In genomic region chr1:118873559-118873958, GRCm38 (mm10) we compare ENCODE assay signal across 17 mouse cellular contexts.
DNase-seq lines count a peak whose midpoint lies in the region; ATAC-seq and TF ChIP-seq lines count a peak whose summit lies in the region.
"Had no signal": no experiment of that assay in that cellular context is flagged by ENCODE, and none has a peak within 500 bp of the region (broad histone marks: within the 10 kb centered on the region; RNA-seq: fewer than 3 reads in every experiment).

No protein-coding gene starts in this region.

- peaks cover 3% of the 10 kb centered on the region; the same call in 1 of the 2 replicates for H3K36me3 ChIP-seq in midbrain, embryonic 11.5 days (ENCODE audit: control insufficient read depth, insufficient read depth, low read length)
- H3K36me3 ChIP-seq in midbrain, postnatal 0 days (ENCODE audit: insufficient read depth, low read length) = no peaks in the 10 kb centered on the region
- H3K36me3 ChIP-seq in embryonic facial prominence, embryonic 14.5 days (ENCODE audit: control insufficient read depth, insufficient read depth, low read length) = peaks cover 47% of the 10 kb centered on the region
- H3K36me3 ChIP-seq in stomach, embryonic 16.5 days (ENCODE audit: control insufficient read depth, insufficient read depth, low read length) = no peaks in the 10 kb centered on the region
- H3K36me3 ChIP-seq: heart, embryonic 10.5 days had no signal

- H3K27ac ChIP-seq in gastrocnemius, adult 2 months = no peak overlapping the region
- H3K27ac ChIP-seq in midbrain, embryonic 11.5 days (ENCODE audit: low read depth, low read length) = no peak overlapping the region
- H3K27ac ChIP-seq in midbrain, postnatal 0 days (ENCODE audit: low read depth, low read length) = no peak overlapping the region
- no peak overlapping the region for H3K27ac ChIP-seq in embryonic facial prominence, embryonic 14.5 days (replicated peaks; ENCODE audit: low read depth, low read length)
- H3K27ac ChIP-seq in stomach, embryonic 16.5 days (ENCODE audit: low read length) = no peak overlapping the region
- H3K27ac ChIP-seq: heart, embryonic 10.5 days had no signal

- H3K27me3 ChIP-seq in midbrain, embryonic 11.5 days (ENCODE audit: control insufficient read depth, insufficient read depth, low read length) = no peaks in the 10 kb centered on the region
- no peaks in the 10 kb centered on the region for H3K27me3 ChIP-seq in midbrain, postnatal 0 days (ENCODE audit: insufficient read depth, low read length)
- H3K27me3 ChIP-seq in embryonic facial prominence, embryonic 14.5 days (replicated peaks; ENCODE audit: control insufficient read depth, insufficient read depth, low read length) = no peaks in the 10 kb centered on the region
- H3K27me3 ChIP-seq in stomach, embryonic 16.5 days (ENCODE audit: control insufficient read depth, insufficient read depth, low read length) = no peaks in the 10 kb centered on the region

- no peak overlapping the region for H3K4me3 ChIP-seq in gastrocnemius, adult 2 months
- no peak overlapping the region for H3K4me3 ChIP-seq in midbrain, embryonic 11.5 days (ENCODE audit: low read depth, low read length)
- no peak overlapping the region for H3K4me3 ChIP-seq in midbrain, postnatal 0 days (ENCODE audit: low read depth, low read length)
- H3K4me3 ChIP-seq in embryonic facial prominence, embryonic 14.5 days (ENCODE audit: low read depth, low read length) = no peak overlapping the region
- H3K4me3 ChIP-seq in stomach, embryonic 16.5 days (replicated peaks; ENCODE audit: low read length) = no peak overlapping the region
- H3K4me3 ChIP-seq: heart, embryonic 10.5 days; myocyte had no signal

- WGBS in midbrain, embryonic 11.5 days = 94% methylated on average over 7 of the region's 7 CpGs
- WGBS in midbrain, postnatal 0 days = 83% methylated on average over 7 of the region's 7 CpGs
- 62% methylated on average over 7 of the region's 7 CpGs for WGBS in embryonic facial prominence, embryonic 14.5 days
- whole genome bisulfite sequencing in stomach, embryonic 16.5 days = 73% methylated on average over 7 of the region's 7 CpGs

- H3K9ac ChIP-seq in midbrain, embryonic 11.5 days (ENCODE audit: low read length) = no peak overlapping the region
- H3K9ac ChIP-seq in midbrain, postnatal 0 days (replicated peaks; ENCODE audit: low read length, poor library complexity, severe bottlenecking) = no peak overlapping the region
- no peak overlapping the region for H3K9ac ChIP-seq in embryonic facial prominence, embryonic 14.5 days (ENCODE audit: low read depth, low read length)
- H3K9ac ChIP-seq in stomach, embryonic 16.5 days (ENCODE audit: low read length) = no peak overlapping the region
- H3K9ac ChIP-seq: forebrain, postnatal 0 days had no signal

- DNase-seq in gastrocnemius, adult 2 months = peak; percentile 28
- DNase-seq in gastrocnemius, postnatal 36 days = no peak
- DNase-seq in midbrain, embryonic 11.5 days (ENCODE audit: low spot score, missing footprints) = no peak
- no peak for DNase-seq in midbrain, postnatal 0 days (ENCODE audit: low spot score)
- DNase-seq in embryonic facial prominence, embryonic 14.5 days (ENCODE audit: low spot score) = peak; percentile 86
- DNase-seq in cerebellum, adult 11 months = no peak
- no peak for DNase-seq in yolk sac, embryonic 10.5 days (ENCODE audit: low spot score)
- DNase-seq: adrenal gland, postnatal 25 days; cerebellum, postnatal 25 days; forebrain, postnatal 0 days; kidney, postnatal 4 days; liver; right cerebral cortex, postnatal 14 days had no signal

- intact Hi-C loops in gastrocnemius, adult 2 months (cut with DNase I) = no loop called here
- intact Hi-C loops in gastrocnemius, postnatal 36 days (cut with DNase I) = no loop called here

- no peak for TF ChIP-seq CTCF in gastrocnemius, adult 2 months (IDR thresholded peaks at IDR 0.05)
- TF ChIP-seq CTCF in midbrain, postnatal 0 days (IDR thresholded peaks at IDR 0.05) = no peak

- no peaks in the 10 kb centered on the region for H3K4me1 ChIP-seq in midbrain, embryonic 11.5 days (ENCODE audit: control insufficient read depth, insufficient read depth, low read length)
- no peaks in the 10 kb centered on the region for H3K4me1 ChIP-seq in midbrain, postnatal 0 days (ENCODE audit: insufficient read depth, low read length)
- no peaks in the 10 kb centered on the region for H3K4me1 ChIP-seq in embryonic facial prominence, embryonic 14.5 days (ENCODE audit: control insufficient read depth, insufficient read depth, low read length)
- H3K4me1 ChIP-seq in stomach, embryonic 16.5 days (ENCODE audit: control insufficient read depth, insufficient read depth, low read length) = peaks cover 3% of the 10 kb centered on the region; the same call in 1 of the 2 replicates

- H3K9me3 ChIP-seq in midbrain, embryonic 11.5 days (ENCODE audit: control insufficient read depth, low read length) = no peaks in the 10 kb centered on the region
- no peaks in the 10 kb centered on the region for H3K9me3 ChIP-seq in midbrain, postnatal 0 days (ENCODE audit: low read length)
- H3K9me3 ChIP-seq in embryonic facial prominence, embryonic 14.5 days (ENCODE audit: control insufficient read depth, low read length) = no peaks in the 10 kb centered on the region
- no peaks in the 10 kb centered on the region for H3K9me3 ChIP-seq in stomach, embryonic 16.5 days (replicated peaks; ENCODE audit: control insufficient read depth, low read length)
- H3K9me3 ChIP-seq: heart, embryonic 10.5 days had no signal

- no peak overlapping the region for H3K4me2 ChIP-seq in midbrain, embryonic 11.5 days
- no peak overlapping the region for H3K4me2 ChIP-seq in midbrain, postnatal 0 days (ENCODE audit: low read depth, low read length, poor library complexity, severe bottlenecking)
- H3K4me2 ChIP-seq in embryonic facial prominence, embryonic 14.5 days (ENCODE audit: low read depth, low read length) = no peak overlapping the region
- no peak overlapping the region for H3K4me2 ChIP-seq in stomach, embryonic 16.5 days (ENCODE audit: low read depth, low read length)

- 0 out of 2 replicates have a peak, but pooled peaks have one; percentile 38 for ATAC-seq in midbrain, embryonic 11.5 days (ENCODE audit: low FRiP score)
- ATAC-seq in midbrain, postnatal 0 days (ENCODE audit: low FRiP score) = no peak
- peak; percentile 88 for ATAC-seq in embryonic facial prominence, embryonic 14.5 days (ENCODE audit: low read depth)
- peak; percentile 82 for ATAC-seq in stomach, embryonic 16.5 days (ENCODE audit: insufficient read depth, low FRiP score)
- ATAC-seq: forebrain, postnatal 0 days; intestine, embryonic 16.5 days had no signal

Comparison
In these comparisons a context has a peak if more than half of its experiments do, and no peak if none do; other contexts are left out.
1. DNase-seq: peak in gastrocnemius, adult 2 months (single experiment) and embryonic facial prominence, embryonic 14.5 days (single experiment); none in gastrocnemius, postnatal 36 days (0 of 2), midbrain, embryonic 11.5 days (single experiment), midbrain, postnatal 0 days (single experiment), cerebellum, adult 11 months (single experiment) and yolk sac, embryonic 10.5 days (single experiment).